Mouse (Mus musculus): ENCODE measurements around the gene Evl. TPM values are rescaled to one million over a fixed set of nuclear protein-coding genes. Genes with fewer than 3 reads are reported as not detected.
A peak's percentile ranks its signal among the peaks of the same experiment; 100 is the strongest.

Gene Evl
- polyA plus RNA-seq, 1 experiment from 2014 or later: 119 TPM

DNA sequence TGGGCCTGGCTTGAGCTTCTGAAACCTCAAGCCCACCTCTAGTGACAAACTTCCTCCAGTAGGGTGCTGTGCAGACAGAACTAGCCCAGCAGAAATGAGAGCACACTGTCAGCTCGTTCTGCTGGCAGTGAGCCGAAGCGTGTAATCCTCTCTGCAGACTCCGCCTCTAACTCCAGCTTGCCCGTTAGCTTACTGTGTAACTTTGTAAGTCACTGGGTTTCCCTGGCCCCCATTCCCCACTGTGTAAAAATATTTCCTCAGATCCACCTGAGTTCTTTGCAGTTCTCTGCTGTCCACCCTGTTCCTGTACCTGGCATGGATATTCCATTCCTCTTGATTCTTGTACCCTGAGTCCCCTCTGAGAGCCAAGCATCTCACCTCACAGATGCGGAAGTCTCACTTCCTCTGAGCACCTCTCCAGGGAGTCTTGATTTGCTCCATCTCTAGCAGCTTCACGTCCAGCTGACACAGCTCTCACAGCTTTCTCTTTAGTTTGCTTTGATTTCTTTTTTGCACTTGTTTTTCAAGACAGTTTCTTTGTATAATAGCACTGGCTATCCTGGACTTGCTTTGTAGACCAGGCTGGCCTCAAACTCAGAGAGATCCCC, 96.6 kb downstream of the Evl start:
- Histone ChIP-seq H3K9ac (ENCODE audit: low read length) (no peak overlapping the region), H3K4me1 (ENCODE audit: control insufficient read depth, insufficient read depth, low read length) (no peaks in the 10 kb centered on the region), H3K4me2 (no peak overlapping the region), H3K4me3 (ENCODE audit: low read depth, low read length) (no peak overlapping the region), H3K27me3 (ENCODE audit: control insufficient read depth, insufficient read depth, low read length) (no peaks in the 10 kb centered on the region), H3K36me3 (ENCODE audit: control insufficient read depth, insufficient read depth, low read length) (peaks cover 21% of the 10 kb centered on the region), H3K27ac (ENCODE audit: low read depth, low read length) (no peak overlapping the region), H3K9me3 (ENCODE audit: control insufficient read depth, low read length) (no peaks in the 10 kb centered on the region)
- 62% methylated on average over 7 of the region's 7 CpGs for WGBS
- DNase-seq (ENCODE audit: low spot score, missing footprints): no peak
- no peak for ATAC-seq (ENCODE audit: low FRiP score)

- Histone ChIP-seq H3K27ac (ENCODE audit: low read depth, low read length) (no peak overlapping the region), H3K4me2 (no peak overlapping the region), H3K9ac (ENCODE audit: low read length) (no peak overlapping the region), H3K4me1 (ENCODE audit: control insufficient read depth, insufficient read depth, low read length) (no peaks in the 10 kb centered on the region), H3K27me3 (ENCODE audit: control insufficient read depth, insufficient read depth, low read length) (no peaks in the 10 kb centered on the region), H3K36me3 (ENCODE audit: control insufficient read depth, insufficient read depth, low read length) (peaks cover 20% of the 10 kb centered on the region), H3K4me3 (ENCODE audit: low read depth, low read length) (no peak overlapping the region), H3K9me3 (ENCODE audit: control insufficient read depth, low read length) (no peaks in the 10 kb centered on the region)
- no peak for DNase-seq (ENCODE audit: low spot score, missing footprints)
- no peak for ATAC-seq (ENCODE audit: low FRiP score)
- WGBS: 90% methylated on average over 11 of the region's 11 CpGs
Observed at GRCm38 (mm10) chr12:108653358-108654335, 99.1 kb downstream of the Evl start.

- DNase-seq (ENCODE audit: low spot score, missing footprints): peak; percentile 88
- no peak overlapping the region for H3K27ac ChIP-seq (ENCODE audit: low read depth, low read length)
- no peak overlapping the region for H3K4me3 ChIP-seq (ENCODE audit: low read depth, low read length)
- H3K36me3 ChIP-seq (ENCODE audit: control insufficient read depth, insufficient read depth, low read length): peaks cover 20% of the 10 kb centered on the region
- H3K4me2 ChIP-seq: no peak overlapping the region
- WGBS: 73% methylated on average over 1 of the region's 1 CpGs
- H3K4me1 ChIP-seq (ENCODE audit: control insufficient read depth, insufficient read depth, low read length): no peaks in the 10 kb centered on the region
- no peaks in the 10 kb centered on the region for H3K27me3 ChIP-seq (ENCODE audit: control insufficient read depth, insufficient read depth, low read length)
- H3K9ac ChIP-seq (ENCODE audit: low read length): no peak overlapping the region
- H3K9me3 ChIP-seq (ENCODE audit: control insufficient read depth, low read length): no peaks in the 10 kb centered on the region
- no peak for ATAC-seq (ENCODE audit: low FRiP score)
Observed at GRCm38 (mm10) chr12:108657350-108657749, 102.8 kb downstream of the Evl start.

DNA sequence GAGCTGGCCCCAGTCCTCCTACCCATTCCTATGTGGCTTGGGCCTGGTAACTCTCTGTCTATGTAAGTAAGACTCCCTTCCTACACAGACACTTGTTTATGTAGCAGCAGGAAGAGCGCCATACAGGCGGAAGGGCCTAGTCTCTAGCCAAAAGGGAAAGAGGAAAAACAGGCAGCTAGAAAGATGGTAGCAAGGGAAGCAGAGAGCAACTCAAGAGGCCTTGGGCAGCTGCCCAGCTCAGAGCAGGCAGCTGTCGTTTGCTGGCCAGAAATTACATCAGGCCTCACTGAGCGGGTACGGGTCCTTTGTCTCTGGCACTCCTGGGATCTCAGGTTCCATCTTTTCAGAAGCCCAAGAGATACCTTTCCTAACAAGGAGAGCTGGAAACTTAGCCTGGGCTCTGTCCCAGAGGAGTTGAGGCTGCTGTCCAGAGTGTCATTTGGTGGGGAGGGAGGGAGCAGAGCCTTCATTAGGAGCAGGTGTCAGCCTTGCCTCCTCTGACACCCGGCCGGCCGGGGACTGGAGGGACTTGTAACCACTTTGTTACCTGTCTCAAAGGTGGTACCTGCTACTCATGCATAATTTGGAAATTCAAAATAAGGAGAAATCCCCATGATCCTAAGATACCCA, 114.2 kb downstream of the Evl start:
- Histone ChIP-seq H3K27me3 (ENCODE audit: control insufficient read depth, insufficient read depth, low read length) (no peaks in the 10 kb centered on the region), H3K9ac (ENCODE audit: low read length) (no peak overlapping the region), H3K27ac (ENCODE audit: low read depth, low read length) (no peak overlapping the region), H3K36me3 (ENCODE audit: control insufficient read depth, insufficient read depth, low read length) (peaks cover 2% of the 10 kb centered on the region; the same call in 1 of the 2 replicates), H3K4me3 (ENCODE audit: low read depth, low read length) (no peak overlapping the region), H3K9me3 (ENCODE audit: control insufficient read depth, low read length) (no peaks in the 10 kb centered on the region), H3K4me1 (ENCODE audit: control insufficient read depth, insufficient read depth, low read length) (peaks cover 3% of the 10 kb centered on the region; the same call in 1 of the 2 replicates), H3K4me2 (no peak overlapping the region)
- ATAC-seq (ENCODE audit: low FRiP score): no peak
- DNase-seq (ENCODE audit: low spot score, missing footprints): no peak
- 90% methylated on average over 8 of the region's 8 CpGs for WGBS

GRCm38 (mm10) chr12:108671541-108671940, 117.0 kb downstream of the Evl start:
- peaks cover 3% of the 10 kb centered on the region; the same call in 1 of the 2 replicates for H3K4me1 ChIP-seq (ENCODE audit: control insufficient read depth, insufficient read depth, low read length)
- WGBS: 95% methylated on average over 2 of the region's 2 CpGs
- no peaks in the 10 kb centered on the region; the same call in 1 of the 2 replicates for H3K36me3 ChIP-seq (ENCODE audit: control insufficient read depth, insufficient read depth, low read length)
- no peak for DNase-seq (ENCODE audit: low spot score, missing footprints)
- no peaks in the 10 kb centered on the region for H3K27me3 ChIP-seq (ENCODE audit: control insufficient read depth, insufficient read depth, low read length)
- no peak overlapping the region for H3K9ac ChIP-seq (ENCODE audit: low read length)
- H3K4me2 ChIP-seq: no peak overlapping the region
- no peak for ATAC-seq (ENCODE audit: low FRiP score)
- H3K4me3 ChIP-seq (ENCODE audit: low read depth, low read length): no peak overlapping the region
- H3K9me3 ChIP-seq (ENCODE audit: control insufficient read depth, low read length): no peaks in the 10 kb centered on the region
- H3K27ac ChIP-seq (ENCODE audit: low read depth, low read length): no peak overlapping the region

DNA sequence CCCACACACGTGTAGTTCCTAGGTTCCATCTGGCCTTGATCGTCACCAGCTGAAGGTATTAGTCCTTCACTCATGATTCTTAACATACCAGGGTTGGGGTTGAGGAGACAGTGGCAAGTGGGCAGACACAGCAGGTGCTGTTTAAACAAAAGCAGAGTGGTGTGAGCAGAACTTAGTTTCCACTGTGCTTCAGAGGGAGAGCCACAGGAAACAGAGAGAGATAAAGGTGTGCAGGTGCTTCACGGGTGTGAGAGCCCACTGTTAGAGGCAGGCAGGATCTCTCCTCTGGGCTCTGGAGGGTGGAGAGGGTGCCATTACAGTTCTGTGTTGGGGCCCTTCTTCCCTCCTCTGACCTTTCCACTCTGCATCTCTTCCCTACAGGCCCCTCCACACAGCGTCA, 118.4 kb downstream of the Evl start:
- H3K9me3 ChIP-seq (ENCODE audit: control insufficient read depth, low read length): no peaks in the 10 kb centered on the region
- DNase-seq (ENCODE audit: low spot score, missing footprints) (no peak), ATAC-seq (ENCODE audit: low FRiP score) (no peak)
- no peak overlapping the region for H3K4me3 ChIP-seq (ENCODE audit: low read depth, low read length)
- WGBS: 91% methylated on average over 4 of the region's 4 CpGs
- H3K4me2 ChIP-seq: no peak overlapping the region
- no peak overlapping the region for H3K27ac ChIP-seq (ENCODE audit: low read depth, low read length)
- H3K36me3 ChIP-seq (ENCODE audit: control insufficient read depth, insufficient read depth, low read length): no peaks in the 10 kb centered on the region; the same call in 1 of the 2 replicates
- H3K27me3 ChIP-seq (ENCODE audit: control insufficient read depth, insufficient read depth, low read length): no peaks in the 10 kb centered on the region
- no peaks in the 10 kb centered on the region for H3K4me1 ChIP-seq (ENCODE audit: control insufficient read depth, insufficient read depth, low read length)
- H3K9ac ChIP-seq (ENCODE audit: low read length): no peak overlapping the region

DNA sequence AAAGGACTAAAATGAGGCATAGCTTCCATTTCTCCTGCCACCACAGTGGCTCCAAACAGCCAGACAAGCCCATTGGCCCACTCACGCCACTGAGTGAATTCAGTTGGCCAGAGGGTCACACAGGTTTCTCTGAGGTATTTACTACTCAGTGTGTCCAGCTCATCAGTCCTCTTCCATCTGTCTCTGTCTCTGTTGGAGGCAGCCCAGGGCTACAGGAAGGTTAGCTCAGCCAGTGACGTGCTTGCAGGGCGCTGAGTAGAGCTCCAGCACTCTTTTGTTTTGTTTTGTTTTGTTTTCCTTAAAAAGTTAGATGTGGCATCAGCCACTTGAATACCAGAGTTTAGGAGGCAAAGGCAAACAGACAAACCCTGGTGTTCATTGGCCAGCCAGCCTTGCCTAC, 119.0 kb downstream of the Evl start:
- DNase-seq (ENCODE audit: low spot score, missing footprints) (no peak), ATAC-seq (ENCODE audit: low FRiP score) (no peak)
- H3K27ac ChIP-seq (ENCODE audit: low read depth, low read length): no peak overlapping the region
- no peaks in the 10 kb centered on the region for H3K9me3 ChIP-seq (ENCODE audit: control insufficient read depth, low read length)
- no peak overlapping the region for H3K4me3 ChIP-seq (ENCODE audit: low read depth, low read length)
- 87% methylated on average over 3 of the region's 3 CpGs for WGBS
- H3K27me3 ChIP-seq (ENCODE audit: control insufficient read depth, insufficient read depth, low read length): no peaks in the 10 kb centered on the region
- peaks cover under 1% of the 10 kb centered on the region; the same call in 1 of the 2 replicates for H3K36me3 ChIP-seq (ENCODE audit: control insufficient read depth, insufficient read depth, low read length)
- H3K4me2 ChIP-seq: no peak overlapping the region
- H3K4me1 ChIP-seq (ENCODE audit: control insufficient read depth, insufficient read depth, low read length): no peaks in the 10 kb centered on the region
- H3K9ac ChIP-seq (ENCODE audit: low read length): no peak overlapping the region

- Histone ChIP-seq H3K36me3 (ENCODE audit: control insufficient read depth, insufficient read depth, low read length) (peaks cover 6% of the 10 kb centered on the region; the same call in 1 of the 2 replicates), H3K27me3 (ENCODE audit: control insufficient read depth, insufficient read depth, low read length) (no peaks in the 10 kb centered on the region), H3K4me3 (ENCODE audit: low read depth, low read length) (no peak overlapping the region), H3K4me2 (no peak overlapping the region), H3K9me3 (ENCODE audit: control insufficient read depth, low read length) (no peaks in the 10 kb centered on the region), H3K9ac (ENCODE audit: low read length) (no peak overlapping the region), H3K4me1 (ENCODE audit: control insufficient read depth, insufficient read depth, low read length) (no peaks in the 10 kb centered on the region), H3K27ac (ENCODE audit: low read depth, low read length) (no peak overlapping the region)
- WGBS: 92% methylated on average over 4 of the region's 4 CpGs
- ATAC-seq (ENCODE audit: low FRiP score) (no peak), DNase-seq (ENCODE audit: low spot score, missing footprints) (no peak)
Observed at GRCm38 (mm10) chr12:108674502-108674901, 120.0 kb downstream of the Evl start.

DNA sequence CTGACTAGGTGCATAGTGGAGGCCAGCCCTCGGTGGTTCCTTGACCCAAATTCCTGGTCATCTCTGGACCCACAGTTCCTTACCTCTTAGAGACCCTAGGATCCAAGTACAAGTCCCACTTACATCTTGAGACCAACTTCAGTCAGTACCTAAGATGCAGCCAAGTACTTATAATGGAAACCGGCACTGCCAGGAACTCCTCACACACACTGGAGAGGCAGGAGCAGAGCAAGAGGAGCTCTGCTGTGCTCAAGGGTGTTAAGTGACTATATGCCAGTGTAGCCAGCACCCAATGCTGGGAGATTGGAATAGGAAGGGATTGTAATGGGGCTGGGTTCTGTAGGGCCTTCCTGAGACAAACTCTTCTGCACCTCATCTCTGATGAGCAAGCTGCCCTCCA, 120.4 kb downstream of the Evl start:
- no peak overlapping the region for H3K27ac ChIP-seq (ENCODE audit: low read depth, low read length)
- no peak for ATAC-seq (ENCODE audit: low FRiP score)
- no peaks in the 10 kb centered on the region for H3K9me3 ChIP-seq (ENCODE audit: control insufficient read depth, low read length)
- DNase-seq (ENCODE audit: low spot score, missing footprints): no peak
- H3K36me3 ChIP-seq (ENCODE audit: control insufficient read depth, insufficient read depth, low read length): peaks cover 7% of the 10 kb centered on the region; the same call in 1 of the 2 replicates
- H3K4me3 ChIP-seq (ENCODE audit: low read depth, low read length): no peak overlapping the region
- WGBS: 95% methylated on average over 2 of the region's 2 CpGs
- H3K4me1 ChIP-seq (ENCODE audit: control insufficient read depth, insufficient read depth, low read length): no peaks in the 10 kb centered on the region
- H3K9ac ChIP-seq (ENCODE audit: low read length): no peak overlapping the region
- H3K27me3 ChIP-seq (ENCODE audit: control insufficient read depth, insufficient read depth, low read length): no peaks in the 10 kb centered on the region
- no peak overlapping the region for H3K4me2 ChIP-seq
